Mouse (Mus musculus) intestine, embryonic 16.5 days (tissue): ENCODE results near the gene Gm9507. TPM values are rescaled to one million over a fixed set of nuclear protein-coding genes. Genes with fewer than 3 reads are reported as not detected.
A peak's percentile ranks its signal among the peaks of the same experiment; 100 is the strongest.

Experiments
- ATAC-seq: fragments of 200-750 bp; cut with Nextera tagmentation; 2 replicates; pipeline ENCODE4 v1.8.0; 2017; ENCODE audit warnings: moderate TSS enrichment, moderate library complexity
- H3K27ac ChIP-seq: fragments of 300-500 bp; sonication (generic); 2 replicates; pipeline ENCODE4 v1.5.1; 2014; ENCODE audit warnings: mild to moderate bottlenecking, low read length
- H3K27me3 ChIP-seq: fragments of 300-500 bp; sonication (generic); replicated peaks from 2 replicates; pipeline ENCODE4 v1.6.1; 2014; ENCODE audit warnings: low read length, control low read depth, mixed read lengths; ENCODE audit not compliant: control insufficient read depth, insufficient read depth
- H3K36me3 ChIP-seq: fragments of 300-500 bp; sonication (generic); 2 replicates; pipeline ENCODE4 v1.6.1; 2014; ENCODE audit warnings: low read length, control low read depth; ENCODE audit not compliant: control insufficient read depth, insufficient read depth
- H3K4me1 ChIP-seq: fragments of 300-500 bp; sonication (generic); 2 replicates; pipeline ENCODE4 v1.6.1; 2014; ENCODE audit warnings: low read length, control low read depth, mixed read lengths; ENCODE audit not compliant: control insufficient read depth, insufficient read depth
- H3K4me2 ChIP-seq: fragments of 300-500 bp; sonication (generic); 2 replicates; pipeline ENCODE4 v1.6.1; 2014; ENCODE audit warnings: low read depth, low read length, control low read depth
- H3K4me3 ChIP-seq: fragments of 300-500 bp; sonication (generic); 2 replicates; pipeline ENCODE4 v1.5.1; 2014; ENCODE audit warnings: mild to moderate bottlenecking, low read length
- H3K9ac ChIP-seq: fragments of 300-500 bp; sonication (generic); 2 replicates; pipeline ENCODE4 v1.6.1; 2014; ENCODE audit warnings: low read depth, low read length
- H3K9me3 ChIP-seq: fragments of 300-500 bp; sonication (generic); 2 replicates; pipeline ENCODE4 v1.6.1; 2016; ENCODE audit warnings: low read length, control low read depth; ENCODE audit not compliant: control insufficient read depth
- WGBS: fragments of 180-500 bp; shearing (Covaris S2); extraction: QIAGEN DNeasy Blood & Tissue Kit; methylation state at CpG from one replicate; pipeline ENCODE4 v1.1.7; 2014; 5-methylcytosine and 5-hydroxymethylcytosine counted together
- polyA plus RNA-seq: library from polyadenylated mRNA; unstranded; fragments of >200 nt; fragmentation: Nextera tagmentation; extraction: Ambion mirVana; gene quantifications from 2 replicates; pipeline ENCODE4 v1.2.1, GENCODE M21; 2015

The Gm9507 gene
- not detected in 2 replicates for polyA plus RNA-seq

DNA sequence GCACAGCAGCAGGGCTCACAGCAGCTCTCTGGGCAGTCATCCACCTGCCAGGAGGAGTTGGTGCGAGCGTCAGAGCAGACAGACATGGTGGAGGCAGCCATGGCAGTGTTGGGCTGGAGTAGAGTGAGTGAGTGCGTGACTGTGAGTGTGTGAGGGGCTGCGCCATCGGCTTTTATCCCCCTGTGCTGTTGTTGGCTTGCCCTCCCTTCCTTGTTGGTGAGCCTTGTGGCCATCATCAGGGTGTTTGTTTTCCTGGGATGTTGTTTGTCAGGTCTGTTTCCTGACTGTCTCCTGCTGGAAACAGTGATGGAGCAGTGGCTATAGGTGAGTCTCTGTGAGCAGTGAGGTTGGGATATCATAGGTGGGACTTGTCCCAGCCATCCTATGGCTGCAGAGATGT lies at the start of gene Gm9507:
Gene Gm9507 (minus strand): TSS at position 101 of the 400 bp plus-strand sequence.
- Histone ChIP-seq H3K36me3 (no peaks in the 10 kb centered on the region), H3K4me2 (no peak within 1 kb of the TSS), H3K4me1 (no peaks in the 10 kb centered on the region), H3K27me3 (0 out of 2 replicates have a peak, but pooled peaks cover 3% of the 10 kb centered on the region), H3K9ac (no peak within 1 kb of the TSS), H3K27ac (no peak within 1 kb of the TSS), H3K4me3 (no peak within 1 kb of the TSS), H3K9me3 (no peaks in the 10 kb centered on the region)
- WGBS: 53% methylated on average over 5 of the region's 5 CpGs
- no peak for ATAC-seq

DNA sequence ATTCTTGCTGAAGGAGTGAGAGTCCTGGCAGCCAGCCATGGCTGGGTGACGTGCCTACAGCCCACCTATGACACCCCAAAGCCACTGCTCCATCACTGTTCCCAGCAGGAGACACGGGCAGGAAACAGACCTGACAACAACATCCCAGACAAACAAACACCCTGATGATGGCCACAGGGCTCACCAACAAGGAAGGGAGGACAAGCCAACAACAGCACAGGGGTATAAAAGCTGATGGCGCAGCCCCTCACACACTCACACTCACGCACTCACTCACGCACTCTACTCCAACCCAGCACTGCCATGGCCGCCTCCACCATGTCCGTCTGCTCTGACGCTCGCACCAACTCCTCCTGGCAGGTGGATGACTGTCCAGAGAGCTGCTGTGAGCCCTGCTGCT lies 40.9 kb upstream of the Gm9507 start, which contains the start of gene Gm10318:
Gene Gm10318 (plus strand): TSS at position 301 of the 400 bp plus-strand sequence.
- Histone ChIP-seq H3K4me3 (no peak within 1 kb of the TSS), H3K36me3 (no peaks in the 10 kb centered on the region), H3K4me2 (no peak within 1 kb of the TSS), H3K27me3 (no peaks in the 10 kb centered on the region), H3K9ac (no peak within 1 kb of the TSS), H3K9me3 (no peaks in the 10 kb centered on the region), H3K27ac (no peak within 1 kb of the TSS), H3K4me1 (no peaks in the 10 kb centered on the region)
- 60% methylated on average over 9 of the region's 9 CpGs for WGBS
- no peak for ATAC-seq

DNA sequence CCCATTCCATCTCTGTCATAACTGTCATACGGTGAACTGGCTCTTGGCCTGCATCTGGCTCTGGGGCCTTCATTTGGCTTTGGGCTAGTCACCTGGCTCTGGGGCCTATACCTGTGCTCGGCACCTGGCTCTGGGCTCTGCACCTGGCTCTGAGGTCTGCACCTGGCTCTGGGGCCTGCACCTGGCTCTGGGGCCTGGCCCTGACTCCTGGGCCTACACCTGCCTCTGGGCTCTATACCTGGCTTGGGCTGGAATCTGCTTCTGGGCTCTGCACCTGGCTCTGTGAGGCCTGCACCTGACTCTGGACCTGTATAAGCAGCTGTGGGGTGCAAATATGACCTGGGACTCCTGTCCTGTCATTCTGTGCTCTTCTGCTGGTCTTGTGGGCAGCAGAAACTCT lies 35.9 kb upstream of the Gm9507 start:
- Histone ChIP-seq H3K27me3 (no peaks in the 10 kb centered on the region), H3K4me1 (no peaks in the 10 kb centered on the region), H3K36me3 (no peaks in the 10 kb centered on the region), H3K27ac (no peak overlapping the region), H3K4me3 (no peak overlapping the region), H3K9me3 (peaks cover 10% of the 10 kb centered on the region), H3K4me2 (no peak overlapping the region), H3K9ac (no peak overlapping the region)
- ATAC-seq: peak; percentile 58
- WGBS: 73% methylated on average over 2 of the region's 2 CpGs

DNA sequence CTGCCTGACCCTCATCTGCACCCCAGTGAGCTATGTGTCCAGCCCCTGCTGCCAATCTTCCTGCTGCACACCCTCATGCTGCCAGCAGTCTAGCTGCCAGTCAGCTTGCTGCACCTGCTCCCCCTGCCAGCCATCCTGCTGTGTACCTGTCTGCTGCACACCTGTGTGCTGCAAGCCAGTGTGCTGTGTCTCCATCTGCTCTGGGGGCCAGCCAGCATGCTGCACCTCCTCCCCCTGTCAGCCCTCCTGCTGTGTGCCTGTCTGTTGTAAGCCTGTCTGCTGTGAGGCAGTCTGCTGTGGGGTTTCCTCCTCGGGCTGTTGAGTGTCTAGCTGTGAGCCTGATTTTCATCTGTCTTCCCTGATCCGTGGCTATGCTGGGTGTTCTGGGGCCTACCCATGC lies 35.3 kb upstream of the Gm9507 start:
- Histone ChIP-seq H3K36me3 (no peaks in the 10 kb centered on the region), H3K4me3 (no peak overlapping the region), H3K9ac (no peak overlapping the region), H3K4me2 (no peak overlapping the region), H3K9me3 (peaks cover 10% of the 10 kb centered on the region), H3K27ac (no peak overlapping the region), H3K4me1 (no peaks in the 10 kb centered on the region), H3K27me3 (no peaks in the 10 kb centered on the region)
- 36% methylated on average over 2 of the region's 2 CpGs for WGBS
- ATAC-seq: no peak

DNA sequence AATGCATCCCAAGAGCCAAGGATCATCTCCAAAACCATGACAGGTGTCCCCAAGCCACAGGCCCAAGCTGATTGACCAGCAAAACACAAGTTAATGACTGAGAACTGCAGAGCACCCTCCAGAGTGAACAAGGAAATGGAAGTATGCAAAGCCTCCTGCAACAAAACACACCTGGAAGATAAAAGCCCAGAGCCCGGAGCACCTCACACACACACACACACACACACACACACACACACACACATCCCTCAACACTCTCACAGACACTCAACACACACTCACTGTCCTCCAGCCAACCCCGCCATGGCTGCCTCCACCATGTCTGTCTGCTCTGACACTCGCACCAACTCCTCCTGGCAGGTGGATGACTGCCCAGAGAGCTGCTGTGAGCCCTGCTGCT lies 34.9 kb upstream of the Gm9507 start, which contains the start of gene Gm36176:
Gene Gm36176 (plus strand): TSS at position 301 of the 400 bp plus-strand sequence.
- Histone ChIP-seq H3K4me2 (no peak within 1 kb of the TSS), H3K27ac (no peak within 1 kb of the TSS), H3K4me1 (no peaks in the 10 kb centered on the region), H3K9me3 (peaks cover 12% of the 10 kb centered on the region), H3K27me3 (no peaks in the 10 kb centered on the region), H3K9ac (no peak within 1 kb of the TSS), H3K4me3 (no peak within 1 kb of the TSS), H3K36me3 (no peaks in the 10 kb centered on the region)
- ATAC-seq: no peak
- WGBS: 71% methylated on average over 3 of the region's 3 CpGs

DNA sequence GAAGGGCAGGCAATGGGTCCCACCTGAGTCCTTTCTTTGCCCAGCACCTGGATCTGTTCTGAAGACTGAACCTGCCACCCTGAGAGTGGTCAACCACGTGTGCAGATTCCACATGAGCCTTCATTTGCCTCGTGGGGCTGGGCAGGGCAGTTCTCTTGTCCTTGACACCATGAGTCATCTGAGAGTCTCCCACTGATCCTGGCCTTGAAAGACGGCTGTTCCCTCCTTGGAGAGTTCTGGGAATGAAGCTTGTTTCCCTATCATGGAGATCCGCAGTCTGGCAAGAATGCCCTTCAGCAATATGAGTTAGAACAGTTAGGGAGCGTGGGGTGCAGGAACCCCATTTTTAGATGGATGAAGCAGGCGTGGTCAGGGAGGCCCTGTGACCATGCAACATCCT lies 27.4 kb upstream of the Gm9507 start:
- Histone ChIP-seq H3K27ac (no peak overlapping the region), H3K9me3 (peaks cover 9% of the 10 kb centered on the region), H3K27me3 (no peaks in the 10 kb centered on the region), H3K4me1 (no peaks in the 10 kb centered on the region), H3K4me3 (no peak overlapping the region), H3K4me2 (no peak overlapping the region), H3K36me3 (no peaks in the 10 kb centered on the region), H3K9ac (no peak overlapping the region)
- no peak for ATAC-seq
- 64% methylated on average over 6 of the region's 6 CpGs for WGBS

DNA sequence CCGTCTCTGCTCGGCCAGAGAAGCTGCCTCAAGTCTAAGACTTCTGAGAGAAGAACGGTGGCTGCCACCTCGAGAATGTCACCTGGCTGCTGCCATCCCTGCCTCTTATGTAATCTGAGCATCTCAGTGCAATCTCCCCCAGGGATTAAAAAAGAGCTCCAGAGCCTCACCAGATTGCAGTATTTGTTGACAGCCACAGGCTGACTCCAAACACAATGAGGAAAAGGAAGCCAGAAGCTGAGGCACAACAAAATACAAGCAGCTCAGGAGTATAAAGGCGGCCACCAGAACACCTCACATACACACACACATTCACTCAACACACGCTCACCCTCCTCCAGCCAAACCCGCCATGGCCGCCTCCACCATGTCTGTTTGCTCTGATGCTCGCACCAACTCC lies 24.0 kb upstream of the Gm9507 start, which contains the start of gene Krtap10-10:
Gene Krtap10-10 (plus strand): TSS at position 301 of the 400 bp plus-strand sequence.
- no peaks in the 10 kb centered on the region for H3K9me3 ChIP-seq
- H3K27me3 ChIP-seq: no peaks in the 10 kb centered on the region

DNA sequence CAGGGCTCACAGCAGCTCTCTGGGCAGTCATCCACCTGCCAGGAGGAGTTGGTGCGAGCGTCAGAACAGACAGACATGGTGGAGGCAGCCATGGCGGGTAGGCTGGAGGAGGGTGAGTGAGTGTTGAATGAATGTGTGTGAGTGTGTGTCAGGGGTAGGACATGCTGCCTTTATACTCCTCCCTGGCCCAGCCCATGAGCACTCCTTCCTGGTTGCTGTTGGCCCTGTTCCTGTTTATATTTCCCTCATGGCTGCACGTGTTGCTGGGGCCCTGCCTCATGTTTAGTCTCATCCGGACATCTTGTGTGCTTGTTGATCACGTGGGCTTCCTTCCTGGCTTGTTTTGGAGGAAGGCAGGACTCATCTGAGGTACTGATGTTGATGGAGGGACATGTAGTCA lies 15.3 kb upstream of the Gm9507 start, which contains the start of gene Krtap10-4:
Gene Krtap10-4 (minus strand): TSS at position 145 of the 400 bp plus-strand sequence.
- H3K27me3 ChIP-seq: no peaks in the 10 kb centered on the region
- H3K36me3 ChIP-seq: no peaks in the 10 kb centered on the region
- no peak within 1 kb of the TSS for H3K4me3 ChIP-seq
- 56% methylated on average over 6 of the region's 6 CpGs for WGBS
- H3K9ac ChIP-seq: no peak within 1 kb of the TSS
- H3K27ac ChIP-seq: no peak within 1 kb of the TSS
- no peaks in the 10 kb centered on the region for H3K4me1 ChIP-seq
- ATAC-seq: no peak
- no peaks in the 10 kb centered on the region for H3K9me3 ChIP-seq
- no peak within 1 kb of the TSS for H3K4me2 ChIP-seq

More for the DNA sequence above, 24.0 kb upstream of the Gm9507 start, which contains the start of gene Krtap10-10:
- Histone ChIP-seq H3K9ac (no peak within 1 kb of the TSS), H3K4me3 (no peak within 1 kb of the TSS), H3K4me1 (no peaks in the 10 kb centered on the region), H3K27ac (no peak within 1 kb of the TSS), H3K4me2 (no peak within 1 kb of the TSS), H3K36me3 (no peaks in the 10 kb centered on the region)
- WGBS: 73% methylated on average over 9 of the region's 9 CpGs
- no peak for ATAC-seq

DNA sequence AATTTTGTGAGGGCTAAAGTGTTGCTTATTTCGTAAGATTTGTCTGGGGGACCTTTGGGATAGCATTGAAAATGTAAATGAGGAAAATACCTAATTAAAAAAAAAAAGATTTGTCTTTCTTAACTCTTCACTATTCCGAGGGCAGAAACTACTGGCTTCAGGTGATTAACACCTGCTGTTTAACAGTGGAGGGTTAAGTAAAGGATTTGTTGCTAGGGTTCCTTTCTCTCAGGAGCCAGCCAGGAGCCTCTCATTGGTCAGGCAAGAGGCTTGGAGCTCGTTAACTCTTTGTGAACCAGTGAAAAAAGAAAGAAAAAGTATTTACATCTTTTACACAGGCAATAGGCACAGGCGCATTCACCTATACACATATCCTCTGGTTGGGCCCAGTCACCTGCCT lies 7.6 kb upstream of the Gm9507 start:
- no peaks in the 10 kb centered on the region for H3K27me3 ChIP-seq
- no peak overlapping the region for H3K4me3 ChIP-seq
- ATAC-seq: no peak
- no peak overlapping the region for H3K4me2 ChIP-seq
- no peaks in the 10 kb centered on the region for H3K36me3 ChIP-seq
- 37% methylated on average over 4 of the region's 4 CpGs for WGBS
- no peak overlapping the region for H3K27ac ChIP-seq
- no peaks in the 10 kb centered on the region for H3K9me3 ChIP-seq
- H3K9ac ChIP-seq: no peak overlapping the region
- no peaks in the 10 kb centered on the region for H3K4me1 ChIP-seq

DNA sequence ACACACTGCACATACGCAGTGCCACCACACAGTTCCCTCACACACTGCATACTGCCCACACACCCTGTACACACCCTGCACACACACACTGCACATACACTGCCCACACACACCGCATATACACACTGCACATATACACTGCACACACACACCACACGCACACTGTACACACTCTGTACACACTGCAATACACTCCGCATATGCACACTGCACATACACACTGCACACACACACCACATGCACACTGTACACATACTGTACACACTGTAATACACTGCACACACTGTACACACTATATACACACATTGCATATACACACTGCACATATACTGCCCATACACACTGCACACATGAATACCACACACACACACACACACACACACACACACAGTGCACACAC lies 6.9 kb upstream of the Gm9507 start:
- 96% methylated on average over 4 of the region's 4 CpGs for WGBS
- Histone ChIP-seq H3K4me2 (no peak overlapping the region), H3K36me3 (no peaks in the 10 kb centered on the region), H3K27ac (no peak overlapping the region), H3K9ac (no peak overlapping the region), H3K4me3 (no peak overlapping the region), H3K27me3 (0 out of 2 replicates have a peak, but pooled peaks cover 3% of the 10 kb centered on the region), H3K4me1 (no peaks in the 10 kb centered on the region), H3K9me3 (no peaks in the 10 kb centered on the region)
- no peak for ATAC-seq
